Mouse (Mus musculus) thymus, adult 2 months (tissue): Measurements from ENCODE around the gene Panx1.

Source experiments
- CTCF ChIP-seq: fragments of 200-500 bp; IDR thresholded peaks from 2 replicates; pipeline ENCODE4 v1.5.1; 2012; ENCODE audit warnings: mild to moderate bottlenecking, control low read depth, low read length, moderate library complexity, borderline replicate concordance; ENCODE audit not compliant: control insufficient read depth, poor library complexity, insufficient read depth; ENCODE audit errors: extremely low read depth
- POLR2A ChIP-seq: fragments of 200-500 bp; IDR thresholded peaks from 2 replicates; pipeline ENCODE4 v1.6.1; 2012; ENCODE audit warnings: mild to moderate bottlenecking, low read length, control low read depth, moderate library complexity; ENCODE audit not compliant: control insufficient read depth, poor library complexity, insufficient read depth; ENCODE audit errors: extremely low read depth

GRCm38 (mm10) chr9:14962769-14963168 lies 82.5 kb downstream of the Panx1 start:
- TF ChIP-seq POLR2A (no peak), CTCF (no peak)
